Mouse (Mus musculus) mesoderm, embryonic 11.5 days (tissue): ENCODE results near the gene Selenbp1.
"Not testable (repeated sequence)": the region's sequence is repeated elsewhere in the genome, so short reads cannot be mapped to it uniquely, and the experiment has no call there.

Experiments
- DNase-seq: peaks from one replicate; pipeline ENCODE4 v3.0.0-alpha.2; 2012; ENCODE audit warnings: low read depth, low spot score

Selenbp1 gene

DNA sequence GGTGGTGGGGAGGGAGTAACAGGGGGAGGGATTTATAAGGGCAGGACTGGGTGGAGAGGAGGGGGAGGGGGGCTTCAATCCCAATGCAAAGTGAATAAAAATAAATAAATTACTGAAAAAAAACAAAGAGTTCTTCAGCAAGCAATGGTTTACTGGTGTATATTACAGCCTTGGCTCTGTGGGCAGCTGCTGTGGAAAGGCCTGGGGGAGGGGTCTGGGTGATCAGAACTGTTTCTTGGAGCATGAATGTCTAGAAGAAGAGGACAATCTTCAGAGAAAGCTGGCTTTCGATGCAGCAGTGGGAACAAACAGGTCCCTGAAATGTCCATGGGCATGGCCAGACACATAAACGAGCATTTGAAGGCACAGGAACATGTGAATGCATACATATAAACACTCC lies 577 bp upstream of the Selenbp1 start:
- DNase-seq: not testable (repeated sequence)

- DNase-seq: not testable (repeated sequence)
These were observed 748 bp downstream of the Selenbp1 start for GRCm38 (mm10) chr3:94933604-94934003.

DNA sequence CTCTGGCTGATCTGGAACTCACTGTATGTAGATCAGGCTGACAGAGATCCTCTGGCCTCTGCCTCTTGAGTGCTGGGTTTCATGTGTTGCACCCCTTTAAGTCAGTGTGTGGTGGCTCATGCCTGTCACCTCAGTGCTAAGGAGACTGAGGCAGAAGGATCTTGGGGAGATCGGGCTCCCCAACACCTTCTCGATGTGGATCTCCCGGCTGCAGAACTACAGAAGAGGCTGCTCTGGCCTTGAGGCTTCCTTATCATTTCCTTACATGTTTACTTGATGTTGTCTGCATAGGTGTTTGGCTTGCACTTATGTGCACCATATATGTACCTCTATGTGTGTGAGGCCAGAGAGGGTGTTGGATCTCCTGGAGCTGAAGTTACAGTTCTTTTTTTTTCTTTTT lies 1.7 kb downstream of the Selenbp1 start:
- not testable (repeated sequence) for DNase-seq

DNA sequence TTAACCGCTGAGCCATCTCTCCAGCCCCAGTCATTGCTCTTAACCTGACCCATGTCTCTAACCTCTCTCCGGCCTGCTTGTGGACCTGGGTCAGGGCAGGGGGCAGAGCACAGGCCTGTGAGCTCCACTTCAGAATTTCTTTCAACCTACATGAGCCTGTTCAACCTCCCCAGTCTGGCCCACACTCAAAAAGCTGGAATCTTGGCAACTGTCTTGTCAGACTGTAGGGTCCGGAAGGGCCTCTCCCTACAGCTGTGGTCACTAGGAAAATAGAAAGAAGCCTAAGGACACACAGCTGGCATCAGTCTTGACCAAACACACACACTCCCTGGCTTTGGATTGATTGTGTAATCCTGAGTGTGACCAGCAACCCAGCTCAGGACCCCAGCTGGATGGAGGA lies 2.5 kb downstream of the Selenbp1 start:
- not testable (repeated sequence) for DNase-seq

DNA sequence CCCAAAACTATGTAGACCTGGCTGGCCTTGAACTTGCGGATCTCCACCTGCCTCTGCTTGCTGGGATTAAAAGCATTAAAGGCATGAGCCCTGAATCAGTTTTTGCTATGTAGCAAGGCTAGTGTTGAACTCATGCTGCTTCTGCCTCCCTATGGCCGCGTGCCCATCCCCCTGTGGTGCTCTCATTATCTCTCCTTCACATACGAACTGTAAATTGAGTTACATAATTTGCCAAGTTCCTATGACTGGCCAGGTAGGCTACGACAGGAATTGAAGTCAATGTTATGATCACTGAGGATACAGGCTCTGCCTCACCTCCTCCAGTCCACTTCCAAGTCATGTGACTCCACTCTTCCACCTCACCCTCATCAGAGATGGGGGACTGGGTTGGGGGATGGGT lies 3.3 kb downstream of the Selenbp1 start:
- DNase-seq: not testable (repeated sequence)

DNA sequence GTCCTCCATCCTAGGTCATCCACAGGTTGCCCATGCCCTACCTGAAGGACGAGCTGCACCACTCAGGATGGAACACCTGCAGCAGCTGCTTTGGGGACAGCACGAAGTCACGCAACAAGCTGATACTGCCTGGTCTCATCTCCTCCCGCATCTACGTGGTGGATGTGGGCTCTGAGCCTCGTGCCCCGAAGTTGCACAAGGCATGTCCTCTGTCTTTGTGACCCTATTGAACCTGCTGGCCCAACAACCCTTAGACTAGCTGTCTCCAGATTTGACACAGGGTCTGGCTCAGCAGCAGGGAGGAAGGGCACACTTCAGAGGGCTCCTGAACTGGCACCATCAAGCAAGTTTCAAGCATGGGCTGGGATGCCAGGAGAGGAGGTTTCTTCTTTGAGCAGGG lies 4.3 kb downstream of the Selenbp1 start:
- DNase-seq: not testable (repeated sequence)

GRCm38 (mm10) chr3:94940033-94940432 lies 7.2 kb downstream of the Selenbp1 start:
- not testable (repeated sequence) for DNase-seq

DNA sequence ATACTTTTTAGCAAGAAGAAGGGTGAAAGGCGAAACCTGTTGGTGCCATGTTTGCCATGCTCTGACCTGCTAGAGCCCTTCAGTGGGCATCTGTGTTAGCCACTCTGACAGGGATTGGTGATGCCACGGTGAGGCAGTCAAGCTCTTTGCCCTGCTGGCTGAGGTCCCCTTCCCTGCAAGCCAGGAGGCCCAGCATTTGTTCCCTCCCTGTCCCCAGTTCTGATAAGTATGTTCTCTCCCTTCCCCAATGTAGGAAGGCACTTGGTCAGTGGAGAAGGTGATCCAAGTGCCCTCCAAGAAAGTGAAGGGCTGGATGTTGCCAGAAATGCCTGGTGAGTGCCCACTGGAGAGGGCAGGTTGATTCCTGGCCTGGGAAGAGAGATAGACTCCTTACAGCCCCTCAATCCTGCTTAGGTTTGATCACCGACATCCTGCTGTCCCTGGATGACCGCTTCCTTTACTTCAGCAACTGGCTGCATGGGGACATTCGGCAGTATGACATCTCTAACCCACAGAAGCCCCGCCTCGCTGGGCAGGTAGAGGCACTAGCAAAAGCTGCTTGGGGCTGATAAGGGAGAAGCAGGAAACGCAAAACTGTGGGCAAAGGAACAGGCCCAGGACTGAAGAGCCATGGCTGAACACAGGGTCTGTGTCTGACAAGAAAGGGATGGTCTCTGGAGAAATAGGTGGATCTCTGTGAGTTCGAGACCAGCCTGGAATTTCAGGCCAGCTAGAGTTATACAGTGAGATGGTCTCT lies 9.5 kb downstream of the Selenbp1 start:
- not testable (repeated sequence) for DNase-seq

GRCm38 (mm10) chr3:94943706-94944105 lies 10.8 kb downstream of the Selenbp1 start:
- not testable (repeated sequence) for DNase-seq

DNA sequence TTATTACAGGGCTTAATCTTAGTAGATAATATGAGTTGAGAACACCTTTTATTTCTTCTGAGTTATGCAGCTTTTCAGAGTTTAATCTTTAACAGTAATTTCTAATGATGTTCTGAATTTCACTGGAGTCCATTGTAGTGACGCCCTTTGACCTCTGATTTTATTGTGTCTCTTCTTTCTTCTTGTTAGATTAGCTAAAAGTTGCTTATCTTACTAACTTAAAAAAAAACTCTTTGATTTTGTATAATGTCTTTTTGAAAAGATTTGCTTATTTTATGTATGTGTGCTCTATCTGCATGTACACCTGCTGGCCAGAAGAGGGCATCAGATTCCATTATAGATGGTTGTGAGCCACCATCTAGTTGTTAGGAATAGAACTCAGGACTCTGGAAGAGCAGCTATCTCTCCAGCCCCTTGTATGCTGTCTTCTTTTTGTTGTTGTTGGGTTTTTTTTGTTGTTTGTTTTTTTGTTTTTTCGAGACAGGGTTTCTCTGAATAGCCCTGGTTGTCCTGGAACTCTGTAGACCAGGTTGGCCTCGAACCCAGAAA lies 15.3 kb downstream of the Selenbp1 start:
- DNase-seq: no peak

- no peak for DNase-seq
These were observed 16.8 kb downstream of the Selenbp1 start for GRCm38 (mm10) chr3:94949645-94950044.

DNA sequence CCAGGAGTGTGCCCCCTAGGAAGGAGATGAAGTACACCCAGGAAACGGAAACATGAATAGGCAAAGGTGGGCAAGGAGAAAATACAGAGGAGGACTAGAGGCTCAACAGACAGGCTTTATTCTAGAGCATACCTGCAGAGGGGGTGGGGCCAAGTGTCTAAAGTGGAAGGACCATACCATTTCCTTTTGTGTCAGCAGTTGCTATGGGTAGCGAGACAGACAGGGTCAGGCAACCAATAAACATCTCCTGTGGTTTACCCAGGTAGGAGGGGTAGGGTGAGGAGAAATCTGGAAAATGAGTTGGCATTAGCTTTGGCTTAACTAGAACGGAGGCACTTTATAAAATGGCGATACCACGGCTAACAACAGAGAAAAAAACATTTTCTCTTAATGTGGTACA lies 19.9 kb downstream of the Selenbp1 start:
- DNase-seq: no peak

GRCm38 (mm10) chr3:94953384-94953763 lies 20.5 kb downstream of the Selenbp1 start:
- no peak for DNase-seq

DNA sequence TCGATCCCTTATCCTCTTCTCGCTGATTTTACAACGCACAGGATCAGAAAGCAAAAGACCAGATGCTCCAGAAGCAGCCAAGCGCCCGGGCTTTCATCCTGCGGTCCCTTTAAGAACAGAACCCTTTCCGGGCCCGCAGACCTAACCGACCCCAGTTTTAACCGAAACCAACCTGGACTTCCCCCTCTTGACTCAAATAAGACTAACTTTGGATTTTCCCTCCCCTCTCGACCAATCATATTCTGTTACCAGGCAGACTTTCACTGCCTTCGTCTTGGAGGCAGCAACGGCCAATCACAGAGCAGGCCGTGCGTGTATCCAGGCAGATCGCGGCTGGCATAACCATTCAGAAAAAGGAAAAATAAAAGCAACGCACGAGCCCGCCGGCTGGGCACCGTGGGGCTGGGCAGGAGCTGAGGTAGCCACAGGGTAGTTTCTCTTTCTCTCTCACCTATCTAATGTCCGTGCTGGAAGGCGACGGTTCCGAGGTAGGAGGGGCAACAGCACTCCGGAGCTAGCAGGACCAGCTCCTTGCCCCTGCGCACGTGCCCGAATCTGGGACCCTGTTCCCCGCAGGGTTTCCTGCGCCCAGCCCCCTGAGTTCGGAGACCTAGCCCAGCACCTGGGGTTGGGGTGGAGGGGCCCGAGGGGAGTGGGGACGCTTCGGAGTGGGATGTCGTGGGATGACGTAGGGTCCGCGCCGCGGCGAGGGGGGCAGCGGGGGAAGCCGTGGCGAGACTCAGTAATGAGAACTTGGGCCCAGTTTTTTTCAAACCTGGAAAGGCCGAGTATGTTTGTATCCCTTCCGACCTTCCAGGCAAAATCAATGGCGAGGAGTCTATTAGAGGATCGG lies 21.1 kb downstream of the Selenbp1 start, which contains the start of gene Rfx5:
Gene Rfx5, plus strand, starts transcription at position 312 of the 853 bp plus-strand sequence.
- DNase-seq: peak; percentile 96

DNA sequence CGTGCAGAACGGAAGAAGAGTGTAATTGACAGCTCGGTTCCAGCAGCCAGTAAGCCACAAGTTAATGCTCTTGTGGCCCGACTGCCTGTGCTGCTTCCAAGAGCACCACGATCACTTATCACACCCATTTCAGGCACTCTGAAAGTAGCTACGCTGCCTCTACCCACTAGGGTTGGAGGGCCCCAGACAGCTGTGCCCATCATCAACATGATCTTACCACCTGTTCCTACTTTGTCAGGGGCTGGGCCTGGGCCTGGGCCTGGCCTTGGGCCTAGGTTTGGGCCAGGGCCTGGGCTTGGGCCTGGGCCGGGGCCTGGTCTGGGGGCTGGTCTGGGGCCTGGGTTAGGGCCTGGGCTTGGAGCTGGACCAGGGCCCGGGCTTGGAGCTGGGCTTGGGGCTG lies 25.4 kb downstream of the Selenbp1 start:
- no peak for DNase-seq

DNA sequence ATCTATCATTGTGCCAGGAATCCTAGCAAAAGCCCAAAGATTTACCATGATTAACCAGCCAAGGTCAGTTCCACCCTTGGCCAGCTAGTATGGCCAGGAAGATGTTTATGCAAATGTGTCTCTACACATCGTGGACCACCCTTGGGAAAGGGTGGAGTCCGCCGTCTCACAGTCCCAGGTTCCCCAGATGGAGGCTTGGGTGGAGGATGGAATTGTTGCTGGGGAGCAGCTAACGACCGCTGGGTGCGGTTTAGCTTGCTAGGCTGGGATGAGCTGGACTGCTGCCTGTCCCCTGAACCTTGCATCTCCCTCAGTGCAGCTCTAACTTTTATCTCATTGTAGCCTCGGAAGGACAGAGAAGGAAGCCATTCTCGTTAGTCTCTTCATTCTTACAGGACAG lies 27.0 kb downstream of the Selenbp1 start:
- DNase-seq: no peak

DNA sequence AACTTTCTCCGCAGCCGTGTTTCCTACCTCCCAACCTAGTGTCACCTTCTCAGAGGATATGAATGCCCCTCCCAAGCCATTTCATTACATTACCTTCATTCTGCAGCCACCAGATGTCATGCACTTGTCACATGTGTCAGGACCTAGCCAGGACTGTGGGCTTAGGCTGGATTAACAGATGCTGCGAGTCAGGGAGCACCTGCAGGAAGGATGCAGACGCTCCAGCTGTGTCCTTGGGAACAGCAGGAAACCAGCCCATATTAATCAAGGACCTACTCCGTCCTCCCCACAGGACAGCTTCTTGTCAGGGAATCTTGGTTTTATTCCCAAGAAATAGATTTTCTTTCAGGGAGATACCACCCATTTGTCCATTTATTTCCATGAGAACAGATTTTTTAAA lies 27.5 kb downstream of the Selenbp1 start:
- no peak for DNase-seq

- DNase-seq: no peak
These were observed 32.1 kb downstream of the Selenbp1 start for GRCm38 (mm10) chr3:94964989-94965388.

- DNase-seq: no peak
These were observed 33.0 kb downstream of the Selenbp1 start for GRCm38 (mm10) chr3:94965878-94966277.

DNA sequence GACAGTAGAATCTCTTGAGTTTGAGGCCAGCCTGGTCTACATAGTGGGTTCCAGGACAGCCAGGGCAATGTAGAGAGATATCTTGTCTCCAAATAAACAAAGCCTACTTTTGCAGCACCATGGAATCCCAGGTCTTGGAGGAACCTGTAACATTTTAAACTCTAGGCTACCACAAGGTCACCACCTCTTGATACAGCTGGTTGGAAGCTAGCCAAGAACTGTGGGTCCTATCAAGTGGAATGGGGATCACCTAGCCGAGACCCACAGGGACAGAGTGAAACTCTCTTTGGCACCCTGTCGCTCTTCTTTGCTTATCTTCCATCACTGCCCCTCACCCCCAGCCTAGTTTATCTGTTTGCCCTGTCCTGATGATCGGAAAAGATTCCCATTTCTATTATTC lies 39.7 kb downstream of the Selenbp1 start:
- no peak for DNase-seq

DNA sequence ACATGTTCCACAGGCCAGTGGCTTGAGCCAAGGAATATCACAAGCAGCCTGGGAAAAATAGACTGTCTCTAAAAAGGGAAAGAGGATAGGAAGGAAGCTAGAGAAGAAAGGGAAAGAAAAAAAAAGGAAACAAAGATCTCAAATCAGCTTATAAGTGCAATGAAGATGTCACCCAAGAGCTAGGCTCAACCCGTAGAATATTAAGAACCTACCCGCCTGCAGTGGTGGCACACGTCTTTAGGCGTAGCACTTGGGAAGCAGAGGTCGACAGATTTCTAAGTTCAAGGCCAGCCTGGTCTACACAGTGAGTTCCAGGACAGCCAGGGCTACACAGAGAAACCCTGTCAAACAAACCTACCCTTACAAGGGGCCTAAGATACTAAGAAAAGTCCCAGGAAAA lies 40.8 kb downstream of the Selenbp1 start:
- DNase-seq: no peak

DNA sequence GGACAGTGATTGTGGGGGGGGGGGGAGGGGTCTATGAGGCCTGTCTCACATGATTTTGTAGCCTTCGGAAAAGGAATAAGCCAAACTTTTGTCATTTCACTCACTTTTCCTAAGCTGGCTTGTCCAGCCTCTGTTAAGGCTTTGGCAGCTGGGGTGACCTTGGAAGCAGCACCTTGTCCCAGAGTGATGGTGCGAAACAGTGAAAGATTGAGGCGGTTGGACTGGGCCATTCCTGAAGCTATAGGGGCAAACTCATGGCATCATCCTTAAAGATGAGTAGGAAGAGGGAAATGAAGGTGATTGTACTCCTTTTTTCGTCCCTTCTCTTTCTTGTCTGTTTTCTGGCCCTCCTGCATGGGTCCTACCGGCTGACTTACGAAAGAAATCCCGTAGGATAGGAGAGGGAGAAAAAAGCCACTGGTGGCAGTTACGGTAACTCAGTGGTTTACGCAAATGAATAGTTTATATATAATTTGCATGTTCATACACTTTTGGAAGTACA lies 41.2 kb downstream of the Selenbp1 start:
- DNase-seq: no peak
